Mouse (Mus musculus) heart, embryonic 10.5 days (tissue): ENCODE measurements around the gene Vps52. TPM values are rescaled to one million over a fixed set of nuclear protein-coding genes. Genes with fewer than 3 reads are reported as not detected.
"Not testable (repeated sequence)": the region's sequence is repeated elsewhere in the genome, so short reads cannot be mapped to it uniquely, and the experiment has no call there.

ENCODE experiments used
- DNase-seq: peaks from one replicate; pipeline ENCODE4 v3.0.0-alpha.2; 2017; ENCODE audit warnings: low spot score
- H3K27ac ChIP-seq: fragments of 300-500 bp; sonication (generic); 2 replicates; pipeline ENCODE4 v1.5.1; 2016; ENCODE audit warnings: mild to moderate bottlenecking
- H3K27me3 ChIP-seq: fragments of 300-500 bp; sonication (generic); 2 replicates; pipeline ENCODE4 v1.6.1; 2016; ENCODE audit warnings: mild to moderate bottlenecking; ENCODE audit not compliant: poor library complexity, insufficient read depth, severe bottlenecking
- H3K36me3 ChIP-seq: fragments of 300-500 bp; sonication (generic); 2 replicates; pipeline ENCODE4 v1.6.1; 2016; ENCODE audit warnings: mild to moderate bottlenecking, moderate library complexity
- H3K4me1 ChIP-seq: fragments of 300-500 bp; sonication (generic); 2 replicates; pipeline ENCODE4 v1.6.1; 2016; ENCODE audit warnings: mild to moderate bottlenecking
- H3K4me3 ChIP-seq: fragments of 300-500 bp; sonication (generic); 2 replicates; pipeline ENCODE4 v1.5.1; 2016; ENCODE audit warnings: mild to moderate bottlenecking, moderate library complexity
- H3K9me3 ChIP-seq: fragments of 300-500 bp; sonication (generic); 2 replicates; pipeline ENCODE4 v1.6.1; 2016; ENCODE audit warnings: mild to moderate bottlenecking, moderate library complexity
- WGBS: fragments of 180-500 bp; shearing (Covaris S2); methylation state at CpG from one replicate; pipeline ENCODE4 v1.1.7; 2016; 5-methylcytosine and 5-hydroxymethylcytosine counted together
- polyA plus RNA-seq: library from polyadenylated mRNA; unstranded; fragments of >200 nt; fragmentation: Nextera tagmentation; extraction: Ambion mirVana; gene quantifications from 2 replicates; pipeline ENCODE4 v1.2.1, GENCODE M21; 2016

Gene Vps52
- polyA plus RNA-seq, 1 experiment from 2014 or later: 47.1 TPM

DNA sequence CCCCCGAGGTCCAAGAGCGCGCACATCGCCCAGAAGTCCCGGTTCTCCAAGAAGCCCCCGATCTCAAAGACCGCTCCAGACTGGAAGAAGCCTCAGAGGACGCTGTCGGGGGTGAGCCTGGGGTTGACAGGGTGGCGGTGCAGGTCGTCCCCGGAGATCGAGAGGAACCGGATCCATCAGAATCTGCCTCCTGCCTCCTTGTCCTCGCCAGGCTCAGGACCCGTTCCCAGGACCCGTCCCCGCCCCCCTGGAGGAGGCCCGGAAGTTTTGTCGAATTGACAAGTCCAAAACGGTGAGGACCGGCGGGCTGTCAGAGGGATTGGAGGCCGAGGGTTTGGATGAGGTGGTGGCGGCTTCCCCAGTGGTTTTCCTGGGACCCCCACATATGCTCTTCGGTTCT lies 14.6 kb upstream of the Vps52 start:
- DNase-seq: no peak
- Histone ChIP-seq H3K4me3 (peak overlapping the region; percentile 93), H3K9me3 (no peaks in the 10 kb centered on the region), H3K36me3 (peaks cover 63% of the 10 kb centered on the region), H3K4me1 (peaks cover 26% of the 10 kb centered on the region), H3K27me3 (no peaks in the 10 kb centered on the region), H3K27ac (peak overlapping the region; percentile 87)
- under 1% methylated on average over 26 of the region's 26 CpGs for WGBS

DNA sequence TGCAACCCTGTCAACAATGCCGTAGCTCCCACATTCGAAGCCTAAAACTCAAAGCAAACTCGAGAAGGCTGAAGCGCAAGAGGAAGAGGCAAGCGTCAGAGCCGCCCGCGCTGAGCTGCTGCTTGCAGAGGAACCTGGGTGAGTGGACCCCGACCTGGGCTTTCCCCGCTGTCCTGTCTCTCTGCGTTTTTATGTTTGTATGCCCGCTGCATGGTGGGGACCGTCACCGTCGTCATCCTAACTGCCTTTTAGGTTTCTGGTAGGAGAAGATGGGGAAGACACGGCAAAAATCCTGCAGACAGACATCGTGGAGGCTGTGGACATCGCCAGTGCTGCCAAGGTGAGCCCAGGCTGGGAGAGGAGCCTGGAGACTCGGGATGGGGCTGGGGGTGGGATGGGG lies 14.2 kb upstream of the Vps52 start:
- DNase-seq: no peak
- Histone ChIP-seq H3K4me1 (peaks cover 26% of the 10 kb centered on the region), H3K27ac (peak overlapping the region; percentile 87; the same call in 1 of the 2 replicates), H3K4me3 (peak overlapping the region; percentile 93), H3K27me3 (no peaks in the 10 kb centered on the region), H3K9me3 (no peaks in the 10 kb centered on the region), H3K36me3 (peaks cover 64% of the 10 kb centered on the region)
- 59% methylated on average over 19 of the region's 19 CpGs for WGBS

DNA sequence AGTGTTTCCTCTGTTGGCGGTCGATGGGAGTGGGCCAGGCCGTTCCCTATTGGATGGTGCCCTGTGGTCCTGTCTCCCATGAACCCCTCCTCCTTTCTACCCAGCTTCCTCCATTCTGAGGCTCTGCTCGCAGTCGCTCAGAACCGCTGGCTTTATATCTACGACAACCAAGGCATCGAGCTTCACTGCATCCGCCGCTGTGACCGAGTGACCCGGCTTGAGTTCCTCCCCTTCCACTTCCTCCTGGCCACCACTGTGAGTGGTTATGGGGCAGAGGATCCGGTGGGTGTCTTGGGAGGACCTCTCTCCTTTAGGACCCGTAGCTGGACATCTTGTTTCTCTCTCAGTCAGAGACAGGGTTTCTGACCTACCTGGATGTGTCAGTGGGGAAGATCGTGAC lies 12.2 kb upstream of the Vps52 start:
- no peaks in the 10 kb centered on the region for H3K9me3 ChIP-seq
- H3K27me3 ChIP-seq: no peaks in the 10 kb centered on the region
- 90% methylated on average over 15 of the region's 15 CpGs for WGBS
- peaks cover 26% of the 10 kb centered on the region for H3K4me1 ChIP-seq
- no peak overlapping the region for H3K27ac ChIP-seq
- no peak for DNase-seq
- 0 out of 2 replicates have a peak overlapping the region, but pooled peaks have one; percentile 9 for H3K4me3 ChIP-seq
- peaks cover 65% of the 10 kb centered on the region for H3K36me3 ChIP-seq

- Histone ChIP-seq H3K27me3 (no peaks in the 10 kb centered on the region), H3K9me3 (no peaks in the 10 kb centered on the region), H3K36me3 (peaks cover 78% of the 10 kb centered on the region), H3K27ac (no peak overlapping the region), H3K4me1 (peaks cover 25% of the 10 kb centered on the region), H3K4me3 (no peak overlapping the region)
- no peak for DNase-seq
- 88% methylated on average over 10 of the region's 10 CpGs for WGBS
Observed at GRCm38 (mm10) chr17:33947430-33948089, 8.1 kb upstream of the Vps52 start.

- no peak overlapping the region; the same call in 1 of the 2 replicates for H3K4me3 ChIP-seq
- H3K27me3 ChIP-seq: no peaks in the 10 kb centered on the region
- peaks cover 79% of the 10 kb centered on the region for H3K36me3 ChIP-seq
- WGBS: 87% methylated on average over 22 of the region's 22 CpGs
- H3K4me1 ChIP-seq: peaks cover 32% of the 10 kb centered on the region
- H3K27ac ChIP-seq: no peak overlapping the region; the same call in 1 of the 2 replicates
- no peak for DNase-seq
- H3K9me3 ChIP-seq: no peaks in the 10 kb centered on the region
Observed at GRCm38 (mm10) chr17:33948090-33948904, 7.3 kb upstream of the Vps52 start.

GRCm38 (mm10) chr17:33948905-33949537 lies 6.6 kb upstream of the Vps52 start:
- DNase-seq: no peak
- peaks cover 80% of the 10 kb centered on the region for H3K36me3 ChIP-seq
- H3K27ac ChIP-seq: no peak overlapping the region
- H3K4me3 ChIP-seq: no peak overlapping the region
- 90% methylated on average over 19 of the region's 19 CpGs for WGBS
- H3K4me1 ChIP-seq: peaks cover 39% of the 10 kb centered on the region
- no peaks in the 10 kb centered on the region for H3K27me3 ChIP-seq
- H3K9me3 ChIP-seq: no peaks in the 10 kb centered on the region

GRCm38 (mm10) chr17:33950131-33950625 lies 5.4 kb upstream of the Vps52 start:
- peaks cover 46% of the 10 kb centered on the region for H3K4me1 ChIP-seq
- H3K27ac ChIP-seq: peak overlapping the region; percentile 87
- H3K36me3 ChIP-seq: peaks cover 77% of the 10 kb centered on the region
- peak overlapping the region; percentile 63 for H3K4me3 ChIP-seq
- no peak for DNase-seq
- no peaks in the 10 kb centered on the region for H3K27me3 ChIP-seq
- no peaks in the 10 kb centered on the region for H3K9me3 ChIP-seq
- WGBS: 71% methylated on average over 10 of the region's 10 CpGs

DNA sequence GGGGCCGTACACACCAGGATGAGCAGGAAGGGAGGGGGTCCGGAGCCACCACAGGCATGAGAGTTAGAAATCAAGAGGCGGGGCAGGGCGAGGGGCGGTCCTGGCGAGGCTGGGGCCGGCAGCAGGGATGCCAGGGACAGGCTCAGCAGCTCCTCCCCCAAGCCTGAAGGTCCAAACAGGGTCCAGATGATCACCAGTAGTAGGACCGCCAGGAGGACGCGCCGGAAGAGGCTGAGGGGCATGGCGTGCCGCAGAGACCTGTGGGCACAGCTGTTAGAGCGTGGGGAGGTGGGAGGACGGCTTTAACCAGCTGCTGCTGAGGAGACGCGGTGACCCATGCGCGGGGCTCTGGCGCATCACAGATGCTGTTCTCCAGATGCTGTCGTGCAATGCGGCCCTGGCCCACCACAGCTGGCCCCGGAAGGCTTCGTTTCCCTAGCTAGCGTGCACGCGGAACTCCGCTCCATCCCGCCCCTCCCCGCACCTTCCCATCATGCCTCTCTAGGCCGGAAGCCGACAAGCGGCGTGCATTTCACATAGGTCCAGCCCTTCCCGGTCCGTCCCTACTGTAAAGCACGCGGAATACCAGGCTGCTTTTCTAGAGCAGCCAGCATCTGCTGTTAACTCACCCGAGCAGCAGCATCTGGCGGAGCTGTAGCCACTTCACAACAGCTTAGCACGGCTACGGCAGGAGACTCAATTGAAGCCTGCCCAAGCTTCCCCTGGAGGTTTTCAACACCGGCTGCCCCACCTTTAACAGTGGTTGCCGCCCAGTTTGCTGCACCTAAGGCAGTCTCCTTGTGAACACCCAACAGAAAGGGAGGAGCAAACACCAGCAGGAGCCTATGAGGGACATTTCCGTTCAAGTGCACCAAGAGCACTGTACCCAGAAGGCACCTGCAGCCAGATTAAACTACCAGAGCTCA lies 4.3 kb upstream of the Vps52 start, which contains the start of gene B3galt4:
TSS of gene B3galt4 (minus strand) at position 468 of the 926 bp plus-strand sequence.
- peak; percentile 96 for DNase-seq
- Histone ChIP-seq H3K9me3 (no peaks in the 10 kb centered on the region), H3K36me3 (peaks cover 66% of the 10 kb centered on the region), H3K27ac (peak within 1 kb of the TSS; percentile 87), H3K27me3 (no peaks in the 10 kb centered on the region), H3K4me1 (peaks cover 46% of the 10 kb centered on the region), H3K4me3 (peak within 1 kb of the TSS; percentile 63)
- WGBS: 1% methylated on average over 45 of the region's 45 CpGs

DNA sequence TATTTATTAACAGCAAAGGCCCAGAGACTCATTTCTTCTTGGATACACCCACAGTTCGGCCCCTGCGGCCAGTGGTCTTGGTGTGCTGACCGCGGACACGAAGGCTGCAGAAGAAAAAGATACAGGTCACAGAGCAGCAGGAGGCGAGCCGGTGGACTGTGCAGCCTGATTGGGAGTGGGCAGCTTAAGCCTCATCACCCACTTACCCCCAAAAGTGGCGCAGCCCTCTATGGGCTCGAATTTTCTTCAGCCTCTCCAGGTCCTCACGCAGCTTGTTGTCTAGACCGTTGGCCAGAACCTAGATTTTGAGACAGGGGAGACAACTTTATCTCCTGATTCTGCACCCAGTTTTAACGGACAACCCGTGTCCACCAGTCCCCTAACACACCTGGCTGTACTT lies 3.6 kb upstream of the Vps52 start:
- H3K9me3 ChIP-seq, H3K27ac ChIP-seq, DNase-seq, H3K27me3 ChIP-seq: not testable (repeated sequence)
- WGBS: 74% methylated on average over 13 of the region's 13 CpGs
- peaks cover 51% of the 10 kb centered on the region for H3K4me1 ChIP-seq
- peak overlapping the region; percentile 63 for H3K4me3 ChIP-seq
- peaks cover 60% of the 10 kb centered on the region for H3K36me3 ChIP-seq

- peak overlapping the region; percentile 100 for H3K4me3 ChIP-seq
- WGBS: 86% methylated on average over 4 of the region's 4 CpGs
- no peak for DNase-seq
- peaks cover 55% of the 10 kb centered on the region for H3K36me3 ChIP-seq
- no peaks in the 10 kb centered on the region for H3K9me3 ChIP-seq
- no peak overlapping the region for H3K27ac ChIP-seq
- H3K4me1 ChIP-seq: peaks cover 51% of the 10 kb centered on the region
- H3K27me3 ChIP-seq: no peaks in the 10 kb centered on the region
Observed at GRCm38 (mm10) chr17:33952879-33953278, 2.7 kb upstream of the Vps52 start.

GRCm38 (mm10) chr17:33953310-33953709 lies 2.3 kb upstream of the Vps52 start:
- WGBS: 78% methylated on average over 3 of the region's 3 CpGs
- no peaks in the 10 kb centered on the region for H3K27me3 ChIP-seq
- H3K4me1 ChIP-seq: peaks cover 51% of the 10 kb centered on the region
- peaks cover 54% of the 10 kb centered on the region for H3K36me3 ChIP-seq
- H3K9me3 ChIP-seq: no peaks in the 10 kb centered on the region
- peak overlapping the region; percentile 100 for H3K4me3 ChIP-seq
- DNase-seq: no peak
- no peak overlapping the region for H3K27ac ChIP-seq
